Mouse (Mus musculus): ENCODE data around the gene Prom1. TPM values are rescaled to one million over a fixed set of nuclear protein-coding genes. Genes with fewer than 3 reads are reported as not detected.

Gene Prom1
- 0.89 TPM for polyA plus RNA-seq (2014; fragmentation: Illumina TruSeq; extraction: RNeasy Lipid Tissue Mini Kit (QIAGEN cat#74804); ENCODE audit: low read depth, low replicate concordance)

DNA sequence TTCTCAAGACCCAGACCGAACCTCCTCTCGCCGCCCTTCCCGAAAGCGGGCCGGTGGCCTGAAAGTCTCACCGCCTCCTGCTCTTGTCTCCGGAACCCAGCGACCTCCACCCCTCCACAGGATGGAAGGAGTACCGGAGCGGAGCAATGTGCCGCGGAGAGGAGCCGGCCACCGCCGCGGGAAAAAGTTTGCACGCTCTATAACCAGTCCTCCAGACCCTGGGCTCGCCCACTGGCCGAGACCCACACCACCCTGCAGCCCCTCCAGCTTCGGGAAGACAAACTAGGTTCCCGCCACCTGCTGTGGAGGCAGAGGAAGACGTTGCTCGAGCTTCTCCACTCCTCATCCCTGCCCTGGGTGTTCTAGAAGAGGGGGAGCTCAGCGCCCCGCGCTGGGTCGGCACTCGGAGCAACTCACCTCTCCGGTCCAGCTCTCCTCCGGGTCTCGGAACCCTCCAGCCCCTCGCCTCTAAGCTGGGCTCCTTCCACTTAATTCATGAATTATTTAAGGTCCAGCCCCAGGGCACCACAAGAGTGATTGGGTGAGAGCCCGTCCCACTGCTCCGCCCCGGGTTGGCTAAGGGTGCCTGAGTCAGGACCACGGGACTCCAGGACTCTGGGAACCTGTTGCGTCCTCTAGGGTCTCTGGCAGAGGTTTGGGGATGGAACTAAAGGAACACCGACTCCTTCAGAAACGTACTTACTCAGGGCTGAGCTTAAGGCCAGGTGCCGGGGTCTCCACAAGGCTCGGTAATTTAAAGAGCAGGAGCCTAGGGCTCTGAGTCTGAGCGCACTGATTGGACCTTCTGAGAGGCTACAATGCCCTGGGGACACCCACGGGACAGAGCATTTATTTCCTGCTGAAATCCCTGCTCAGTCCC, at the start of gene Prom1:
Prom1 (minus strand) TSS at position 802 of the 880 bp plus-strand sequence.

DNA sequence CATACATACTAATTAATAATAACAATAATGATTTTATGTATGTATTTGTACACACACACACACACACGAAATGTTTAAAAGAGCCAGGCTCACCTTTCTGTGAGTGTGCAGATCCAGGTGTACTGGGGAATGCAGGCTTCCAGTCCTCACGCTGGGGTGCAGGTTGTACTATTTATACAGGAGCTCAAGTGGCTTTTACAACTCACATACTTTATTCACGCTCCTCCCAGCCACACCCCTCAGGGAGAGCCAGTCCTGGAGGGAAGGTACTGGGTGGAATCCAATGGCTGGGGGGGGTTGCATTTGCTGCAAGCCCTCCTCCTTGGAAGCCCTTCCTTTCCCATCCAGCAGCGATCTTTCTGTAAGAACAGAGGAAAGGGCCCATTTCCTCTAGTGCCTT, 120.2 kb downstream of the Prom1 start, which contains the start of gene Fgfbp1:
Fgfbp1 (minus strand) TSS at position 160 of the 400 bp plus-strand sequence.

Other genes starting within 250 kb of the Prom1 start
- gene Cd38, start 233.5 kb downstream of the Prom1 start, polyA plus RNA-seq (2014; fragmentation: Illumina TruSeq; extraction: RNeasy Lipid Tissue Mini Kit (QIAGEN cat#74804); ENCODE audit: low read depth, low replicate concordance), result 10.3 TPM
- gene Gm7879, start 188.9 kb downstream of the Prom1 start, polyA plus RNA-seq (2014; fragmentation: Illumina TruSeq; extraction: RNeasy Lipid Tissue Mini Kit (QIAGEN cat#74804); ENCODE audit: low read depth, low replicate concordance), result not detected
- gene Fgfbp1, start 120.3 kb downstream of the Prom1 start, polyA plus RNA-seq (2014; fragmentation: Illumina TruSeq; extraction: RNeasy Lipid Tissue Mini Kit (QIAGEN cat#74804); ENCODE audit: low read depth, low replicate concordance), result not detected
- 32.0 TPM for gene Tapt1, start 124.6 kb upstream of the Prom1 start, polyA plus RNA-seq (2014; fragmentation: Illumina TruSeq; extraction: RNeasy Lipid Tissue Mini Kit (QIAGEN cat#74804); ENCODE audit: low read depth, low replicate concordance)

Measured in heart, adult 10 weeks (tissue).